Mouse (Mus musculus): ENCODE measurements around the gene Senp3. TPM values are rescaled to one million over a fixed set of nuclear protein-coding genes. Genes with fewer than 3 reads are reported as not detected.
"Not testable (repeated sequence)": the region's sequence is repeated elsewhere in the genome, so short reads cannot be mapped to it uniquely, and the experiment has no call there.

The Senp3 gene
- polyA plus RNA-seq, 1 experiment from 2014 or later = 134 TPM

GRCm38 (mm10) chr11:69629802-69630201, 52.1 kb downstream of the Senp3 start:
- H3K4me2 ChIP-seq (replicated peaks) = no peak overlapping the region
- peaks cover 14% of the 10 kb centered on the region for H3K4me1 ChIP-seq
- no peak overlapping the region for H3K27ac ChIP-seq
- H3K9me3 ChIP-seq = no peaks in the 10 kb centered on the region
- no peaks in the 10 kb centered on the region for H3K27me3 ChIP-seq
- no peak for ATAC-seq (ENCODE audit: insufficient number of reproducible peaks, insufficient read depth, low FRiP score, low TSS enrichment)
- no peak overlapping the region for H3K4me3 ChIP-seq
- WGBS = 70% methylated on average over 1 of the region's 1 CpGs
- H3K9ac ChIP-seq = no peak overlapping the region
- H3K36me3 ChIP-seq = no peaks in the 10 kb centered on the region

GRCm38 (mm10) chr11:69628286-69628685, 53.6 kb downstream of the Senp3 start:
- WGBS = 34% methylated on average over 6 of the region's 6 CpGs
- no peak overlapping the region for H3K27ac ChIP-seq
- no peak overlapping the region for H3K4me3 ChIP-seq
- H3K4me1 ChIP-seq = peaks cover 4% of the 10 kb centered on the region; the same call in 1 of the 2 replicates
- H3K4me2 ChIP-seq (replicated peaks) = no peak overlapping the region
- H3K9me3 ChIP-seq = no peaks in the 10 kb centered on the region
- no peaks in the 10 kb centered on the region for H3K27me3 ChIP-seq
- no peaks in the 10 kb centered on the region for H3K36me3 ChIP-seq
- no peak overlapping the region for H3K9ac ChIP-seq
- ATAC-seq (ENCODE audit: insufficient number of reproducible peaks, insufficient read depth, low FRiP score, low TSS enrichment) = no peak

DNA sequence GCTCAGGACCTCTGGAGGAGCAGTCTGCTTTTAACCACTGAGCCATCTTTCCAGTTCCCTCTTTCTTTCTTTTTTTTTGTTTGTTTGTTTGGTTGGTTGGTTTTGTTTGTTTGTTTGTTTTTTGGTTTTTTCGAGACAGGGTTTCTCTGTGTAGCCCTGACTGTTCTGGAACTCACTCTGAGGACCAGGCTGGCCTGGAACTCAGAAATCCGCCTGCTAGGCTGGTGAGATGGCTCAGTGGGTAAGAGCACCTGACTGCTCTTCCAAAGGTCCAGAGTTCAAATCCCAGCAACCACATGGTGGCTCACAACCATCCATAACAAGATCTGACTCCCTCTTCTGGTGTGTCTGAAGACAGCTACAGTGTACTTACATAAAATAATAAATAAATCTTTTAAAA, 57.5 kb downstream of the Senp3 start:
- not testable (repeated sequence) for H3K9ac ChIP-seq; ATAC-seq (ENCODE audit: insufficient number of reproducible peaks, insufficient read depth, low FRiP score, low TSS enrichment); H3K4me2 ChIP-seq (replicated peaks); H3K27ac ChIP-seq; H3K9me3 ChIP-seq; H3K4me3 ChIP-seq; H3K27me3 ChIP-seq; H3K36me3 ChIP-seq
- 79% methylated on average over 2 of the region's 2 CpGs for WGBS
- peaks cover 13% of the 10 kb centered on the region for H3K4me1 ChIP-seq

MicroRNAs encoded within 50 kb of the gene (microRNA counts, 519-probe panel; counts per million panel counts)
- microRNA mmu-miR-1934 (460 counts per million, percentile 65 among the panel's probes with 10 or more counts), microRNA mmu-miR-467f (1,609 counts per million, percentile 66 among the panel's probes with 10 or more counts)

Small RNA genes lying within 50 kb of the gene (microRNA-seq; reads per million reads assigned to microRNA genes)
- gene Mir1934 (3.3 reads per million, percentile 15 among the genes with 10 or more reads in this experiment), gene Mir467f (not detected)

Other genes with a start within 250 kb of the Senp3 start
- 2.4 and 2.8 TPM in 2 replicates for gene Dnah2, start 133.0 kb downstream of the Senp3 start, polyA plus RNA-seq (2016; fragmentation: Nextera tagmentation; extraction: Ambion mirVana)
- gene Efnb3, start 121.9 kb downstream of the Senp3 start, polyA plus RNA-seq (2016; fragmentation: Nextera tagmentation; extraction: Ambion mirVana) = 57.0 and 61.9 TPM in 2 replicates
- 29.4 and 36.2 TPM in 2 replicates for gene Wrap53, start 101.8 kb downstream of the Senp3 start, polyA plus RNA-seq (2016; fragmentation: Nextera tagmentation; extraction: Ambion mirVana)
- gene Trp53, start 101.7 kb downstream of the Senp3 start, polyA plus RNA-seq (2016; fragmentation: Nextera tagmentation; extraction: Ambion mirVana) = 159 and 161 TPM in 2 replicates
- gene Atp1b2, start 76.1 kb downstream of the Senp3 start, polyA plus RNA-seq (2016; fragmentation: Nextera tagmentation; extraction: Ambion mirVana) = 4.2 and 5.3 TPM in 2 replicates
- not detected in 2 replicates for gene Shbg, start 64.2 kb downstream of the Senp3 start, polyA plus RNA-seq (2016; fragmentation: Nextera tagmentation; extraction: Ambion mirVana)
- gene Sat2, start 60.1 kb downstream of the Senp3 start, polyA plus RNA-seq (2016; fragmentation: Nextera tagmentation; extraction: Ambion mirVana) = 25.4 and 25.8 TPM in 2 replicates
- 52.2 and 58.4 TPM in 2 replicates for gene Fxr2, start 49.1 kb downstream of the Senp3 start, polyA plus RNA-seq (2016; fragmentation: Nextera tagmentation; extraction: Ambion mirVana)
- gene Sox15, start 26.8 kb downstream of the Senp3 start, polyA plus RNA-seq (2016; fragmentation: Nextera tagmentation; extraction: Ambion mirVana) = 0.36 TPM in 1 of 2 replicates, not detected in the other
- 63.3 and 67.9 TPM in 2 replicates for gene Mpdu1, start 19.4 kb downstream of the Senp3 start, polyA plus RNA-seq (2016; fragmentation: Nextera tagmentation; extraction: Ambion mirVana)
- 8.0 and 8.5 TPM in 2 replicates for gene Cd68, start 15.9 kb downstream of the Senp3 start, polyA plus RNA-seq (2016; fragmentation: Nextera tagmentation; extraction: Ambion mirVana)
- 561 and 632 TPM in 2 replicates for gene Eif4a1, start 9.7 kb downstream of the Senp3 start, polyA plus RNA-seq (2016; fragmentation: Nextera tagmentation; extraction: Ambion mirVana)
- 0.50 TPM in 2 replicates for gene Tnfsf13, start 3.7 kb upstream of the Senp3 start, polyA plus RNA-seq (2016; fragmentation: Nextera tagmentation; extraction: Ambion mirVana)
- 3.1 and 3.9 TPM in 2 replicates for gene Tnfsf12, start 13.8 kb upstream of the Senp3 start, polyA plus RNA-seq (2016; fragmentation: Nextera tagmentation; extraction: Ambion mirVana)
- 2.5 and 3.5 TPM in 2 replicates for gene Tnfsfm13, start 14.0 kb upstream of the Senp3 start, polyA plus RNA-seq (2016; fragmentation: Nextera tagmentation; extraction: Ambion mirVana)
- 27.9 and 32.7 TPM in 2 replicates for gene Polr2a, start 76.6 kb upstream of the Senp3 start, polyA plus RNA-seq (2016; fragmentation: Nextera tagmentation; extraction: Ambion mirVana)
- gene Slc35g3, start 79.9 kb upstream of the Senp3 start, polyA plus RNA-seq (2016; fragmentation: Nextera tagmentation; extraction: Ambion mirVana) = not detected in 2 replicates
- 2.1 and 2.4 TPM in 2 replicates for gene Zbtb4, start 83.8 kb upstream of the Senp3 start, polyA plus RNA-seq (2016; fragmentation: Nextera tagmentation; extraction: Ambion mirVana)
- 11.1 and 11.9 TPM in 2 replicates for gene Chrnb1, start 113.9 kb upstream of the Senp3 start, polyA plus RNA-seq (2016; fragmentation: Nextera tagmentation; extraction: Ambion mirVana)
- gene Fgf11, start 119.8 kb upstream of the Senp3 start, polyA plus RNA-seq (2016; fragmentation: Nextera tagmentation; extraction: Ambion mirVana) = 1.7 and 2.2 TPM in 2 replicates
- 2.9 and 3.0 TPM in 2 replicates for gene Tmem102, start 123.5 kb upstream of the Senp3 start, polyA plus RNA-seq (2016; fragmentation: Nextera tagmentation; extraction: Ambion mirVana)
- not detected in 2 replicates for gene Gm39566, start 133.2 kb upstream of the Senp3 start, polyA plus RNA-seq (2016; fragmentation: Nextera tagmentation; extraction: Ambion mirVana)
- not detected in 2 replicates for gene Spem2, start 136.4 kb upstream of the Senp3 start, polyA plus RNA-seq (2016; fragmentation: Nextera tagmentation; extraction: Ambion mirVana)
- gene Spem1, start 140.1 kb upstream of the Senp3 start, polyA plus RNA-seq (2016; fragmentation: Nextera tagmentation; extraction: Ambion mirVana) = 0.29 and 0.58 TPM in 2 replicates
- gene Nlgn2, start 155.7 kb upstream of the Senp3 start, polyA plus RNA-seq (2016; fragmentation: Nextera tagmentation; extraction: Ambion mirVana) = 13.0 and 13.1 TPM in 2 replicates
- gene Tmem256, start 156.4 kb upstream of the Senp3 start, polyA plus RNA-seq (2016; fragmentation: Nextera tagmentation; extraction: Ambion mirVana) = 351 and 399 TPM in 2 replicates
- 122 and 127 TPM in 2 replicates for gene Plscr3, start 164.3 kb upstream of the Senp3 start, polyA plus RNA-seq (2016; fragmentation: Nextera tagmentation; extraction: Ambion mirVana)
- gene Tnk1, start 176.6 kb upstream of the Senp3 start, polyA plus RNA-seq (2016; fragmentation: Nextera tagmentation; extraction: Ambion mirVana) = 2.4 and 2.5 TPM in 2 replicates
- gene Tmem95, start 195.9 kb upstream of the Senp3 start, polyA plus RNA-seq (2016; fragmentation: Nextera tagmentation; extraction: Ambion mirVana) = not detected in 2 replicates
- 2.9 and 3.0 TPM in 2 replicates for gene Kctd11, start 199.3 kb upstream of the Senp3 start, polyA plus RNA-seq (2016; fragmentation: Nextera tagmentation; extraction: Ambion mirVana)
- gene Acap1, start 213.5 kb upstream of the Senp3 start, polyA plus RNA-seq (2016; fragmentation: Nextera tagmentation; extraction: Ambion mirVana) = 0.83 and 1.3 TPM in 2 replicates
- gene 2810408A11Rik, start 218.9 kb upstream of the Senp3 start, polyA plus RNA-seq (2016; fragmentation: Nextera tagmentation; extraction: Ambion mirVana) = 21.4 and 23.6 TPM in 2 replicates
- 14.2 and 15.9 TPM in 2 replicates for gene Neurl4, start 219.0 kb upstream of the Senp3 start, polyA plus RNA-seq (2016; fragmentation: Nextera tagmentation; extraction: Ambion mirVana)
- gene Gps2, start 231.8 kb upstream of the Senp3 start, polyA plus RNA-seq (2016; fragmentation: Nextera tagmentation; extraction: Ambion mirVana) = 84.8 and 92.0 TPM in 2 replicates
- 1,661 and 1,669 TPM in 2 replicates for gene Eif5a, start 239.9 kb upstream of the Senp3 start, polyA plus RNA-seq (2016; fragmentation: Nextera tagmentation; extraction: Ambion mirVana)